ENCODE assay signal across 28 mouse cellular contexts in the genomic region with DNA sequence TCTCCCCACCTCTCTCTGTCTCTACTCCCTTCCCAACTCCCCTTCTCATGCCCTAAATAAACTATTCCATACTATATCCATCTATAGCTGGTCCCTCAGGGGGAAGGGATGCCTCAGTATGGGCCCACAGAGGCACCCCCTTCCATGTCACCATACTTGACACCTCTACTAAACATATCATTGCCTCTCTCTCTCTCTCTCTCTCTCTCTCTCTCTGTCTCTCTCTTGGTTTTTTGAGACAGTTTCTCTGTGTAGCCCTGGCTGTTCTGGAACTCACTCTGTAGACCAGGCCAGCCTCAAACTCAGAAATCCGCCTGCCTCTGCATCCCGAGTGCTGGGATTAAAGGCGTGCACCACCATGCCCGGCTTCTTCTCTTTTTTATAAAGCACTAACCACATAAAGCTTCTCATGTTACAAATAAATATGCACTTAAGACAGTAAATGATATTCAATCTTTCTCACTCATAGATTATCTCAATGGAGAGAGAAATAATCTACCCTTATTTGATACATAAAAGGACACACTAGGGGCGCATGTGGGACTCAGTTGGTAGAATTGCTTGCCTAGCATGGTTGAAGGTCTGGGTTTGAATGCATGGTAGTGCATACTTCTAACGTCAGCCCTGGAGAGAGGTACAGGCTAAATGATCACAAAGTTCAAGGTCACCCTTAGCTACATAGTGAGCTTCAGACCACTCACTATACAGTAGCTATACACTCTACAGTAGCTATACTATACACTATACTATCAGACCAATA. TPM values are rescaled to one million over a fixed set of nuclear protein-coding genes. Genes with fewer than 3 reads are reported as not detected.
A peak's percentile ranks its signal among the peaks of the same experiment; 100 is the strongest.
DNase-seq lines count a peak whose midpoint lies in the region; ATAC-seq and TF ChIP-seq lines count a peak whose summit lies in the region.
"Had no signal": no experiment of that assay in that cellular context is flagged by ENCODE, and none has a peak within 500 bp of the region (broad histone marks: within the 10 kb centered on the region; RNA-seq: fewer than 3 reads in every experiment).

No protein-coding gene starts in this region.

- no peak overlapping the region for H3K9ac ChIP-seq in heart, embryonic 12.5 days
- H3K9ac ChIP-seq in midbrain, embryonic 11.5 days (ENCODE audit: low read length): no peak overlapping the region
- no peak overlapping the region for H3K9ac ChIP-seq in midbrain, postnatal 0 days (replicated peaks; ENCODE audit: low read length, poor library complexity, severe bottlenecking)
- no peak overlapping the region for H3K9ac ChIP-seq in MEL (ENCODE audit: control insufficient read depth, low read depth, low read length, poor library complexity, severe bottlenecking)
- H3K9ac ChIP-seq: embryonic facial prominence, embryonic 13.5 days; forebrain, embryonic 13.5 days; forebrain, postnatal 0 days; hindbrain, embryonic 13.5 days; intestine, embryonic 15.5 days had no signal

- TF ChIP-seq EP300 in MEL (IDR thresholded peaks at IDR 0.05; ENCODE audit: low read depth in 1 of 2, low read length in 2 of 2): no peak

- TF ChIP-seq RAD21 in MEL (IDR thresholded peaks at IDR 0.05; ENCODE audit: low read depth, low read length): no peak

- no peaks in the 10 kb centered on the region for H3K4me1 ChIP-seq in heart, embryonic 10.5 days
- no peaks in the 10 kb centered on the region for H3K4me1 ChIP-seq in heart, embryonic 12.5 days (replicated peaks)
- H3K4me1 ChIP-seq in midbrain, embryonic 11.5 days (ENCODE audit: control insufficient read depth, insufficient read depth, low read length): peaks cover 3% of the 10 kb centered on the region; the same call in 1 of the 2 replicates
- no peaks in the 10 kb centered on the region for H3K4me1 ChIP-seq in midbrain, postnatal 0 days (ENCODE audit: insufficient read depth, low read length)
- H3K4me1 ChIP-seq in MEL (ENCODE audit: control insufficient read depth in 1 of 2, insufficient read depth in 2 of 2, low read length in 2 of 2): no peaks in the 10 kb centered on the region; a peak in 1 of 4 replicates
- H3K4me1 ChIP-seq: forebrain, embryonic 13.5 days; hindbrain, embryonic 13.5 days; intestine, embryonic 15.5 days had no signal

- no peak for TF ChIP-seq CTCF in midbrain, postnatal 0 days (IDR thresholded peaks at IDR 0.05)
- no peak for TF ChIP-seq CTCF in MEL (IDR thresholded peaks at IDR 0.05 in 2 of 3, conservative IDR thresholded peaks at IDR 0.05 in 1 of 3; ENCODE audit: control insufficient read depth in 1 of 3, insufficient read depth in 1 of 3, low read depth in 2 of 3, low read length in 3 of 3, poor library complexity in 1 of 3, severe bottlenecking in 1 of 3)

- no peak for TF ChIP-seq POLR2A in MEL (IDR thresholded peaks at IDR 0.05; ENCODE audit: control insufficient read depth in 1 of 2, insufficient read depth in 1 of 2, low read depth in 1 of 2, low read length in 2 of 2, poor library complexity in 1 of 2)

- no peak overlapping the region for H3K27ac ChIP-seq in heart, embryonic 10.5 days
- no peak overlapping the region for H3K27ac ChIP-seq in heart, embryonic 12.5 days (ENCODE audit: poor library complexity, severe bottlenecking)
- no peak overlapping the region for H3K27ac ChIP-seq in midbrain, embryonic 11.5 days (ENCODE audit: low read depth, low read length)
- no peak overlapping the region for H3K27ac ChIP-seq in midbrain, postnatal 0 days (ENCODE audit: low read depth, low read length)
- H3K27ac ChIP-seq in MEL (ENCODE audit: control insufficient read depth, low read depth, low read length): no peak overlapping the region
- H3K27ac ChIP-seq: embryonic facial prominence, embryonic 10.5 days; embryonic facial prominence, embryonic 13.5 days; forebrain, embryonic 13.5 days; gastrocnemius, adult 2 months; hindbrain, embryonic 10.5 days; hindbrain, embryonic 13.5 days; intestine, embryonic 15.5 days had no signal

- no peaks in the 10 kb centered on the region for H3K36me3 ChIP-seq in heart, embryonic 10.5 days
- H3K36me3 ChIP-seq in heart, embryonic 12.5 days: no peaks in the 10 kb centered on the region
- H3K36me3 ChIP-seq in midbrain, embryonic 11.5 days (ENCODE audit: control insufficient read depth, insufficient read depth, low read length): no peaks in the 10 kb centered on the region
- no peaks in the 10 kb centered on the region for H3K36me3 ChIP-seq in midbrain, postnatal 0 days (ENCODE audit: insufficient read depth, low read length)
- H3K36me3 ChIP-seq in MEL (ENCODE audit: control insufficient read depth in 1 of 2, insufficient read depth in 2 of 2, low read length in 2 of 2): peaks cover 0 to 2% of the 10 kb centered on the region in 2 experiments; a peak in 1 of 4 replicates
- H3K36me3 ChIP-seq: G1E; intestine, embryonic 15.5 days had no signal

- H3K4me2 ChIP-seq in heart, embryonic 12.5 days: no peak overlapping the region
- no peak overlapping the region for H3K4me2 ChIP-seq in midbrain, embryonic 11.5 days
- no peak overlapping the region for H3K4me2 ChIP-seq in midbrain, postnatal 0 days (ENCODE audit: low read depth, low read length, poor library complexity, severe bottlenecking)
- H3K4me2 ChIP-seq: embryonic facial prominence, embryonic 13.5 days; forebrain, embryonic 13.5 days; hindbrain, embryonic 13.5 days; intestine, embryonic 15.5 days had no signal

- H3K9me3 ChIP-seq in heart, embryonic 10.5 days: peaks cover 5% of the 10 kb centered on the region; the same call in 1 of the 2 replicates
- peaks cover 13% of the 10 kb centered on the region; the same call in 1 of the 2 replicates for H3K9me3 ChIP-seq in heart, embryonic 12.5 days (replicated peaks)
- no peaks in the 10 kb centered on the region; the same call in 1 of the 2 replicates for H3K9me3 ChIP-seq in midbrain, embryonic 11.5 days (ENCODE audit: control insufficient read depth, low read length)
- H3K9me3 ChIP-seq in midbrain, postnatal 0 days (ENCODE audit: low read length): no peaks in the 10 kb centered on the region
- no peaks in the 10 kb centered on the region for H3K9me3 ChIP-seq in MEL (replicated peaks; ENCODE audit: insufficient read depth, low read length)
- H3K9me3 ChIP-seq: intestine, embryonic 15.5 days had no signal

- no peak overlapping the region for H3K4me3 ChIP-seq in heart, embryonic 10.5 days
- no peak overlapping the region for H3K4me3 ChIP-seq in heart, embryonic 12.5 days
- H3K4me3 ChIP-seq in midbrain, embryonic 11.5 days (ENCODE audit: low read depth, low read length): no peak overlapping the region
- no peak overlapping the region for H3K4me3 ChIP-seq in midbrain, postnatal 0 days (ENCODE audit: low read depth, low read length)
- no peak overlapping the region for H3K4me3 ChIP-seq in MEL (ENCODE audit: control insufficient read depth in 1 of 2, insufficient read depth in 1 of 2, low read depth in 2 of 2, low read length in 2 of 2)
- H3K4me3 ChIP-seq: embryonic facial prominence, embryonic 10.5 days; embryonic facial prominence, embryonic 13.5 days; erythroblast, embryonic 14.5 days; forebrain, embryonic 13.5 days; gastrocnemius, adult 2 months; hindbrain, embryonic 10.5 days; hindbrain, embryonic 13.5 days; intestine, embryonic 15.5 days had no signal

- 82% methylated on average over 6 of the region's 6 CpGs for WGBS in heart, embryonic 10.5 days
- WGBS in heart, embryonic 12.5 days: 79% methylated on average over 6 of the region's 6 CpGs
- 92% methylated on average over 6 of the region's 6 CpGs for WGBS in midbrain, embryonic 11.5 days
- 93% methylated on average over 6 of the region's 6 CpGs for WGBS in midbrain, postnatal 0 days

- peaks cover 3% of the 10 kb centered on the region for H3K79me2 ChIP-seq in MEL (ENCODE audit: control insufficient read depth, insufficient read depth, low read length, poor library complexity)

- no peak for ATAC-seq in heart, embryonic 12.5 days (ENCODE audit: insufficient number of reproducible peaks, low FRiP score)
- ATAC-seq in midbrain, embryonic 11.5 days (ENCODE audit: low FRiP score): no peak
- no peak for ATAC-seq in midbrain, postnatal 0 days (ENCODE audit: low FRiP score)
- ATAC-seq: forebrain, embryonic 13.5 days; forebrain, postnatal 0 days; hindbrain, embryonic 16.5 days; intestine, embryonic 15.5 days had no signal

- DNase-seq in heart, embryonic 10.5 days (ENCODE audit: low spot score): peak; percentile 42
- DNase-seq in midbrain, embryonic 11.5 days (ENCODE audit: low spot score, missing footprints): peak; percentile 67
- no peak for DNase-seq in midbrain, postnatal 0 days (ENCODE audit: low spot score)
- peak; percentile 14 for DNase-seq in MEL (ENCODE audit: low read depth, low spot score)
- DNase-seq in cerebellum, postnatal 4 days (ENCODE audit: low spot score in 2 of 2): no peak
- DNase-seq: adrenal gland, adult 2 months; adrenal gland, postnatal 14 days; cerebellum, adult 11 months; cerebellum, adult 2 months; cerebellum, adult 9-11 months; cerebellum, postnatal 25 days; embryo, embryonic 11 days; forebrain, postnatal 0 days; gastrocnemius, adult 2 months; gastrocnemius, postnatal 14 days; heart, adult 18-20 months; heart, postnatal 36 days had no signal

- H3K27me3 ChIP-seq in heart, embryonic 10.5 days (ENCODE audit: insufficient read depth, poor library complexity, severe bottlenecking): no peaks in the 10 kb centered on the region
- H3K27me3 ChIP-seq in heart, embryonic 12.5 days (replicated peaks): no peaks in the 10 kb centered on the region
- no peaks in the 10 kb centered on the region for H3K27me3 ChIP-seq in midbrain, embryonic 11.5 days (ENCODE audit: control insufficient read depth, insufficient read depth, low read length)
- H3K27me3 ChIP-seq in midbrain, postnatal 0 days (ENCODE audit: insufficient read depth, low read length): no peaks in the 10 kb centered on the region
- no peaks in the 10 kb centered on the region for H3K27me3 ChIP-seq in MEL (ENCODE audit: control insufficient read depth in 1 of 2, insufficient read depth in 2 of 2, low read length in 2 of 2)
- H3K27me3 ChIP-seq: embryonic facial prominence, embryonic 13.5 days; forebrain, embryonic 13.5 days; hindbrain, embryonic 13.5 days; intestine, embryonic 15.5 days had no signal

TF ChIP-seq in MEL, 35 proteins besides CTCF, POLR2A, EP300 and RAD21 (continues in another document):
- TF ChIP-seq POLR2AphosphoS2 (IDR thresholded peaks at IDR 0.05; ENCODE audit: low read length) (peak; percentile 81; the same call in 1 of the 2 replicates), MYC (IDR thresholded peaks at IDR 0.05; ENCODE audit: low read depth, low read length) (no peak), GATA1 (IDR thresholded peaks at IDR 0.05; ENCODE audit: low read depth, low read length) (no peak), MAFK (IDR thresholded peaks at IDR 0.05; ENCODE audit: borderline replicate concordance, low read depth, low read length) (no peak)

RNA-seq across cellular contexts. Expression of gene Cdkl4, which starts 8.6 kb away (rescaled TPM):
- polyA plus RNA-seq in heart, embryonic 10.5 days (2016; fragmentation: Nextera tagmentation; extraction: Ambion mirVana): 0.07 and 0.24 TPM in 2 replicates
- 0.14 TPM in 1 of 2 replicates, not detected in the other for polyA plus RNA-seq in heart, embryonic 12.5 days (2016; fragmentation: Nextera tagmentation; extraction: Ambion mirVana)
- polyA plus RNA-seq in midbrain, embryonic 11.5 days (2014; fragmentation: Nextera tagmentation; extraction: Ambion mirVana): 1.4 and 2.0 TPM in 2 replicates
- 6.9 and 7.9 TPM in 2 replicates for total RNA-seq in midbrain, postnatal 0 days (2014; rRNA removed)
- 5.4 and 6.0 TPM in 2 replicates for polyA plus RNA-seq in midbrain, postnatal 0 days (2015; fragmentation: Nextera tagmentation; extraction: Ambion mirVana)
- total RNA-seq in MEL (2012; rRNA removed): 0.36 and 0.42 TPM in 2 replicates
- under 1 TPM in 1 of 2 experiments, not detected in 1; 0.71 TPM for polyA plus RNA-seq in MEL (2012; ENCODE audit: insufficient read depth in 1 of 2, insufficient read length in 2 of 2, low read depth in 1 of 2, low replicate concordance in 2 of 2, missing spikeins in 1 of 2)
- polyA plus RNA-seq: erythroblast, embryonic 14.5 days; G1E; heart, embryonic 14.5 days had no signal

Comparison
In these comparisons a context has a peak if more than half of its experiments do, and no peak if none do; other contexts are left out.
1. DNase-seq: peak in heart, embryonic 10.5 days (single experiment), midbrain, embryonic 11.5 days (single experiment) and MEL (single experiment); none in midbrain, postnatal 0 days (single experiment) and cerebellum, postnatal 4 days (0 of 2).